Mouse (Mus musculus): ENCODE measurements around the gene Ddo.

- no peak for TF ChIP-seq CTCF (IDR thresholded peaks at IDR 0.05; ENCODE audit: borderline replicate concordance, insufficient read depth, low read length)
- no peak for TF ChIP-seq POLR2A (IDR thresholded peaks at IDR 0.05; ENCODE audit: low read depth, low read length)
Observed at GRCm38 (mm10) chr10:40666943-40667342, 37.1 kb downstream of the Ddo start.

All from embryonic fibroblast, embryonic 13.5 days (primary cell).